Mouse (Mus musculus): Measurements from ENCODE around the gene Plxna2. TPM values are rescaled to one million over a fixed set of nuclear protein-coding genes. Genes with fewer than 3 reads are reported as not detected.
A peak's percentile ranks its signal among the peaks of the same experiment; 100 is the strongest.

The Plxna2 gene
- total and polyA plus RNA-seq, 2 experiments: 6.7 to 8.6 TPM

DNA sequence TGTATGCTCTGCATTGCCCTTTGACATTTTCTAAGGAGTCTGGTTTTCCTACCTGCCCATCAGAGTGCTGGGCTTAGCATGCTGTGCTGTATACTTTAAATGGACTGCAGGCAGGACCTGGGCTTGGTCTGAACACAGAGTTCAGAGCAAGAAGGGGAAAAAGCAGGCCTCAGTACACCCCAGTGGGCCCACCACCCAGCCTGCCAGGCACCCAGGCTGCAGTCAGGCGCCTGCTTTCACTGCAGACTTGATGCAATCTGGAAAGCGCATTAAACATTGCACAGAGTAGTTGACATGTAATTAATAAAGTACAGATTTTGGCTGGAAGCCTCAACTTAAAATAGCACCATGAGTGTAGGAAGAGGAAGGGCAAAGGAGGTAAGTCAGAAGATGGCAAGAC, 79.4 kb downstream of the Plxna2 start:
- no peaks in the 10 kb centered on the region for H3K27me3 ChIP-seq (ENCODE audit: control insufficient read depth, insufficient read depth, low read length)
- no peak overlapping the region for H3K27ac ChIP-seq (replicated peaks; ENCODE audit: insufficient read depth, low read depth, low read length)
- no peak for DNase-seq (ENCODE audit: extremely low read depth, low read depth, low spot score)
- no peaks in the 10 kb centered on the region for H3K36me3 ChIP-seq (ENCODE audit: control insufficient read depth, insufficient read depth, low read length)
- 0 out of 2 replicates have a peak, but pooled peaks cover 2% of the 10 kb centered on the region for H3K79me2 ChIP-seq (ENCODE audit: control insufficient read depth, insufficient read depth, low read length)
- 79% methylated on average over 2 of the region's 2 CpGs for WGBS
- no peak for TF ChIP-seq CTCF (IDR thresholded peaks at IDR 0.05; ENCODE audit: low read depth, low read length)
- TF ChIP-seq POLR2A (IDR thresholded peaks at IDR 0.05; ENCODE audit: extremely low read depth, insufficient read depth, low read length): no peak
- H3K4me1 ChIP-seq (ENCODE audit: control insufficient read depth, insufficient read depth, low read length): peaks cover 4% of the 10 kb centered on the region; the same call in 1 of the 2 replicates
- no peak overlapping the region for H3K9ac ChIP-seq (ENCODE audit: low read depth, low read length)
- no peak overlapping the region for H3K4me3 ChIP-seq (ENCODE audit: insufficient read depth, low read depth, low read length)

- TF ChIP-seq CTCF (IDR thresholded peaks at IDR 0.05; ENCODE audit: low read depth, low read length) (no peak), POLR2A (IDR thresholded peaks at IDR 0.05; ENCODE audit: extremely low read depth, insufficient read depth, low read length) (no peak)
- no peak for DNase-seq (ENCODE audit: extremely low read depth, low read depth, low spot score)
- peaks cover 4% of the 10 kb centered on the region; the same call in 1 of the 2 replicates for H3K4me1 ChIP-seq (ENCODE audit: control insufficient read depth, insufficient read depth, low read length)
Observed at GRCm38 (mm10) chr1:194699321-194699720, 81.3 kb downstream of the Plxna2 start.

DNA sequence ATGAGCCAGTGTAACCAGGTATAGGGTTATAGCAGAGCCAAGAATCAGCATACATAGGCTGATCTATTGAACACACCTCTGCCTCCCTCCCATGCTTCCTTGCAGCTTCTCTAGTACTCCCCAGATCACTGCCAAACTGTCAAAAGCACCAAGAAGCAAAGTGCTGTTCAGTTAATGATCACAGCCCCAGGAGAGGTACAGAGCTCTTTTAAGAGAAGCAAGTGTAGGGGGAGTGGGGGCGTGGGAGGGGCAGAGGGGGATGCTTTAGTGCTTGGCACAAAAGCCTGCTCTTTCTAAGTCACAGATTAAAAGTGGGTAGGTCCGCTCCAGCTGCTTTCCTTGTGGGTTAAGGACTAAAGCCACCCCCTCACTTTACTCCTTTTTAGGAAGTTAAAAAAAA, 85.2 kb downstream of the Plxna2 start:
- Histone ChIP-seq H3K4me1 (ENCODE audit: control insufficient read depth, insufficient read depth, low read length) (no peaks in the 10 kb centered on the region; the same call in 1 of the 2 replicates), H3K79me2 (ENCODE audit: control insufficient read depth, insufficient read depth, low read length) (peaks cover 9% of the 10 kb centered on the region; the same call in 1 of the 2 replicates), H3K27me3 (ENCODE audit: control insufficient read depth, insufficient read depth, low read length) (no peaks in the 10 kb centered on the region), H3K4me3 (ENCODE audit: insufficient read depth, low read depth, low read length) (no peak overlapping the region), H3K9ac (ENCODE audit: low read depth, low read length) (no peak overlapping the region), H3K27ac (replicated peaks; ENCODE audit: insufficient read depth, low read depth, low read length) (no peak overlapping the region), H3K36me3 (ENCODE audit: control insufficient read depth, insufficient read depth, low read length) (no peaks in the 10 kb centered on the region)
- no peak for DNase-seq (ENCODE audit: extremely low read depth, low read depth, low spot score)
- WGBS: 95% methylated on average over 2 of the region's 2 CpGs
- TF ChIP-seq CTCF (IDR thresholded peaks at IDR 0.05; ENCODE audit: low read depth, low read length) (no peak), POLR2A (IDR thresholded peaks at IDR 0.05; ENCODE audit: extremely low read depth, insufficient read depth, low read length) (no peak)

More at GRCm38 (mm10) chr1:194699321-194699720, 81.3 kb downstream of the Plxna2 start:
- Histone ChIP-seq H3K4me3 (ENCODE audit: insufficient read depth, low read depth, low read length) (no peak overlapping the region), H3K9ac (ENCODE audit: low read depth, low read length) (no peak overlapping the region), H3K27me3 (ENCODE audit: control insufficient read depth, insufficient read depth, low read length) (no peaks in the 10 kb centered on the region), H3K36me3 (ENCODE audit: control insufficient read depth, insufficient read depth, low read length) (no peaks in the 10 kb centered on the region), H3K79me2 (ENCODE audit: control insufficient read depth, insufficient read depth, low read length) (0 out of 2 replicates have a peak, but pooled peaks cover 5% of the 10 kb centered on the region), H3K27ac (replicated peaks; ENCODE audit: insufficient read depth, low read depth, low read length) (no peak overlapping the region)
- WGBS: 80% methylated on average over 3 of the region's 3 CpGs

- DNase-seq (ENCODE audit: extremely low read depth, low read depth, low spot score): peak; percentile 39
- H3K27ac ChIP-seq (replicated peaks; ENCODE audit: insufficient read depth, low read depth, low read length): no peak overlapping the region
- H3K36me3 ChIP-seq (ENCODE audit: control insufficient read depth, insufficient read depth, low read length): no peaks in the 10 kb centered on the region
- no peak overlapping the region for H3K9ac ChIP-seq (ENCODE audit: low read depth, low read length)
- TF ChIP-seq CTCF (IDR thresholded peaks at IDR 0.05; ENCODE audit: low read depth, low read length) (no peak), POLR2A (IDR thresholded peaks at IDR 0.05; ENCODE audit: extremely low read depth, insufficient read depth, low read length) (no peak)
- H3K4me3 ChIP-seq (ENCODE audit: insufficient read depth, low read depth, low read length): no peak overlapping the region
- 23% methylated on average over 1 of the region's 1 CpGs for WGBS
- no peaks in the 10 kb centered on the region for H3K27me3 ChIP-seq (ENCODE audit: control insufficient read depth, insufficient read depth, low read length)
- H3K79me2 ChIP-seq (ENCODE audit: control insufficient read depth, insufficient read depth, low read length): peaks cover 9% of the 10 kb centered on the region; the same call in 1 of the 2 replicates
- H3K4me1 ChIP-seq (ENCODE audit: control insufficient read depth, insufficient read depth, low read length): no peaks in the 10 kb centered on the region; the same call in 1 of the 2 replicates
Observed at GRCm38 (mm10) chr1:194704171-194704855, 86.3 kb downstream of the Plxna2 start.

DNA sequence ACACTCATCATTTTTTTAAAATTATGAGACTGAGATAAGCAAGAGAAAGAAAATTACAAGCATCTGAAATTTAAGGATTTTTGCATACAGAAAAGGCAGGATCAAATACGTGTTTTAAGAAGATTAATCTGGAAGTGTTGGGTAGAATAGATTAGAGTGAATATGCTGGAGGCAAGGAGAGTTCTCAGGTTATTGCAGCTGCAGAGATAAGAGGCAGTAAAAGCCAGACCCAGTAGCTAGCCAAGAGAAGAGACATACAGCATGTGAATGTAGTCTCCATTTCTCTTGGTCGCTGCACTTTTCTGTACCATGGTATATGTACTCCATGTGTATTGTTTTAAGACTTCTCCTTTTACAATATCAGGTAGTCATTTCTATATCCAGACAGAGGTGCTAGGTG, 88.5 kb downstream of the Plxna2 start:
- H3K4me3 ChIP-seq (ENCODE audit: insufficient read depth, low read depth, low read length): no peak overlapping the region
- TF ChIP-seq CTCF (IDR thresholded peaks at IDR 0.05; ENCODE audit: low read depth, low read length): no peak
- no peak for TF ChIP-seq POLR2A (IDR thresholded peaks at IDR 0.05; ENCODE audit: extremely low read depth, insufficient read depth, low read length)
- H3K4me1 ChIP-seq (ENCODE audit: control insufficient read depth, insufficient read depth, low read length): no peaks in the 10 kb centered on the region
- no peaks in the 10 kb centered on the region for H3K36me3 ChIP-seq (ENCODE audit: control insufficient read depth, insufficient read depth, low read length)
- H3K27me3 ChIP-seq (ENCODE audit: control insufficient read depth, insufficient read depth, low read length): no peaks in the 10 kb centered on the region
- no peak overlapping the region for H3K27ac ChIP-seq (replicated peaks; ENCODE audit: insufficient read depth, low read depth, low read length)
- H3K79me2 ChIP-seq (ENCODE audit: control insufficient read depth, insufficient read depth, low read length): peaks cover 9% of the 10 kb centered on the region; the same call in 1 of the 2 replicates
- 84% methylated on average over 2 of the region's 2 CpGs for WGBS
- H3K9ac ChIP-seq (ENCODE audit: low read depth, low read length): no peak overlapping the region
- DNase-seq (ENCODE audit: extremely low read depth, low read depth, low spot score): no peak

DNA sequence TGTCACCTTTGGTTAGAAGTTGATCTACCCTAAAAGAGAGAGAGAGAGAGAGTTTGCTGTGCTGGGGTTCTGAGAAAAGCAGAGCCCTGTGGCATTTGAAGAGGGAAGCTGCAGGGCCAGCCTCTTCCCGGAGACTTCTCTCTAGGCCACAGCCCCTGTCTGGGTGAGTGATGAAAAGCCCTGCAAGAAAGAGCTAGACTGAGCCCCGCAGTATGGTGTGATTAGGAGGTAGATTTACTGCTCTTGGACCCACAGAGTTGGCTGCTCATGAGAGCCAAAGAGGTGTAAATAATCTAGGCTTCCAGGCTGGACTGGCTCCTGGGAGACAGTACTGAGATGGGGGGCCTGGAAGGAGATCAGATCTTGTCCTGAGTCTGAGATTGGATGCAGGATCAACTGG, 94.4 kb downstream of the Plxna2 start:
- no peak overlapping the region for H3K9ac ChIP-seq (ENCODE audit: low read depth, low read length)
- H3K4me3 ChIP-seq (ENCODE audit: insufficient read depth, low read depth, low read length): no peak overlapping the region
- H3K79me2 ChIP-seq (ENCODE audit: control insufficient read depth, insufficient read depth, low read length): no peaks in the 10 kb centered on the region; the same call in 1 of the 2 replicates
- H3K27ac ChIP-seq (replicated peaks; ENCODE audit: insufficient read depth, low read depth, low read length): no peak overlapping the region
- H3K36me3 ChIP-seq (ENCODE audit: control insufficient read depth, insufficient read depth, low read length): 0 out of 2 replicates have a peak, but pooled peaks cover 2% of the 10 kb centered on the region
- H3K27me3 ChIP-seq (ENCODE audit: control insufficient read depth, insufficient read depth, low read length): no peaks in the 10 kb centered on the region
- no peaks in the 10 kb centered on the region for H3K4me1 ChIP-seq (ENCODE audit: control insufficient read depth, insufficient read depth, low read length)
- DNase-seq (ENCODE audit: extremely low read depth, low read depth, low spot score): no peak
- whole genome bisulfite sequencing: 72% methylated on average over 2 of the region's 2 CpGs
- TF ChIP-seq CTCF (IDR thresholded peaks at IDR 0.05; ENCODE audit: low read depth, low read length) (no peak), POLR2A (IDR thresholded peaks at IDR 0.05; ENCODE audit: extremely low read depth, insufficient read depth, low read length) (no peak)
